Mouse (Mus musculus) layer of hippocampus, adult 6 months (tissue): Measurements from ENCODE around the gene Vmn1r228. TPM values are rescaled to one million over a fixed set of nuclear protein-coding genes. Genes with fewer than 3 reads are reported as not detected.

Experiments used
- long read RNA-seq, 2 experiments: library from polyadenylated mRNA; unstranded; transcript quantifications; one replicate each; pipeline ENCODE4 v2.0.0; 2019 to 2020
- polyA plus RNA-seq: library from polyadenylated mRNA; unstranded; fragments of <200 nt; fragmentation: Nextera tagmentation; gene quantifications from 2 replicates; pipeline ENCODE4 v1.2.3, GENCODE M21; 2021

The Vmn1r228 gene
- polyA plus RNA-seq = not detected in 2 replicates
- long read RNA-seq, experiment 1 = 0 reads
- long read RNA-seq, experiment 2 = 0 reads

DNA sequence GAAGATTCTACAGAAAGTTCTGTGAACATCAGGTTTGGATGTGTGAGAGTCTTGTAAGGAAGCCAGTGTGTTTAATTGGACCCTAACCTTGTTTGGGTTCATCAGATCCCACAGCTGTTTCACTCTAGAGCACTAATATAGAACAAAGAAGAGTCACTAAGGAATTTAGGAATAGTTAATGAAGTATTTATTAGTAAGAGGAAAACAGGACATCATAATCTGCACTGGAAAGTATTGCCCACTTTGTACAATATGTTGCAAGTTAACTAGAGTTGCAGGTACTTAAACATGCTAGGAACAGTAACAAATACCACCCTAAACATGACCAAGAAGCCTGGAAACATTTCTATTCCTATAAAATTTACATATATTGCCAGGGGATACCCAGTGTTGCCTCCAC lies at the start of gene Vmn1r228:
TSS of gene Vmn1r228 (minus strand) at position 101 of the 400 bp plus-strand sequence.

DNA sequence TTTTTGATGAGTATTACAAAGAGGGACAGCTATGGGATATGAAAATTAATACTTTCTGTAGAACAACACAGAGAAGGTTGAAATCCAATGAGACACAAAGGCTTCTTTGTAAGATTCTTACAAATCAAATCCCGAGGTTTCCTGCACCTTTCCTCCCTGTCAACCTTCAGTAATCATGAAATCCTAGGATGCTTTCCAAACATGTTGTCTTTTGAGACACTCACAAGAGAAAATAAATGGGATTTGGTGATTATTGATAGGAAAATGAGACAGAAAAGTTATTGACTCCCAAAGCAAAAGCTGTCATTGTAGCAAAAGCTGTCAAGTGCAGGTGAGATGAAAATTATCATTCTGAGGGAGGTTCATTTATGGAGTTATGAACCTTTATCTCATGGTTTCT lies 25.3 kb upstream of the Vmn1r228 start, which contains the start of gene Vmn1r229:
TSS of gene Vmn1r229 (plus strand) at position 301 of the 400 bp plus-strand sequence.

GRCm38 (mm10) chr17:20729543-20729942 lies 56.4 kb downstream of the Vmn1r228 start, which contains the start of gene Vmn1r227:
Gene Vmn1r227, plus strand, starts transcription at chr17:20729843.

Other genes starting within 250 kb of the Vmn1r228 start
- gene Vmn2r109, start 221.4 kb downstream of the Vmn1r228 start, polyA plus RNA-seq = not detected in 2 replicates
- gene Vmn2r110, start 189.7 kb downstream of the Vmn1r228 start, polyA plus RNA-seq = not detected in 2 replicates
- not detected in 2 replicates for gene Fpr-rs3, start 161.3 kb downstream of the Vmn1r228 start, polyA plus RNA-seq
- gene Vmn1r226, start 103.3 kb downstream of the Vmn1r228 start, polyA plus RNA-seq = not detected in 2 replicates
- gene Vmn1r227, start 56.3 kb downstream of the Vmn1r228 start, polyA plus RNA-seq = not detected in 2 replicates
- not detected in 2 replicates for gene Vmn1r229, start 25.4 kb upstream of the Vmn1r228 start, polyA plus RNA-seq
- not detected in 2 replicates for gene Vmn1r230, start 54.3 kb upstream of the Vmn1r228 start, polyA plus RNA-seq
- gene Vmn1r231, start 118.9 kb upstream of the Vmn1r228 start, polyA plus RNA-seq = not detected in 2 replicates
- not detected in 2 replicates for gene Vmn1r232, start 133.6 kb upstream of the Vmn1r228 start, polyA plus RNA-seq
- gene Ppp2r1a, start 159.2 kb upstream of the Vmn1r228 start, polyA plus RNA-seq = 853 and 927 TPM in 2 replicates
- not detected in 2 replicates for gene Vmn1r233, start 210.3 kb upstream of the Vmn1r228 start, polyA plus RNA-seq
- 8.7 and 14.7 TPM in 2 replicates for gene Zfp160, start 222.7 kb upstream of the Vmn1r228 start, polyA plus RNA-seq